ENCODE assay signal across 10 mouse cellular contexts in genomic region chr10:58627569-58627968, GRCm38 (mm10). TPM values are rescaled to one million over a fixed set of nuclear protein-coding genes. Genes with fewer than 3 reads are reported as not detected.
DNase-seq lines count a peak whose midpoint lies in the region; ATAC-seq and TF ChIP-seq lines count a peak whose summit lies in the region.
"Had no signal": no experiment of that assay in that cellular context is flagged by ENCODE, and none has a peak within 500 bp of the region (broad histone marks: within the 10 kb centered on the region; RNA-seq: fewer than 3 reads in every experiment).

No protein-coding gene starts in this region.

- intact Hi-C loops in left cerebral cortex, postnatal 25 days (cut with DNase I), result loop anchor here (5.0 kb wide), 1 partner anchor 65 kb away; no protein-coding TSS in a partner anchor

- H3K4me2 ChIP-seq in liver, postnatal 0 days (ENCODE audit: low read depth, low read length), result no peak overlapping the region
- no peak overlapping the region for H3K4me2 ChIP-seq in hindbrain, embryonic 11.5 days (replicated peaks; ENCODE audit: low read depth, low read length)
- no peak overlapping the region for H3K4me2 ChIP-seq in neural tube, embryonic 14.5 days (ENCODE audit: low read depth, low read length)
- H3K4me2 ChIP-seq: embryonic facial prominence, embryonic 15.5 days had no signal

- no peaks in the 10 kb centered on the region for H3K9me3 ChIP-seq in liver, postnatal 0 days (ENCODE audit: low read length)
- H3K9me3 ChIP-seq in hindbrain, embryonic 11.5 days (ENCODE audit: control insufficient read depth, low read length), result no peaks in the 10 kb centered on the region
- H3K9me3 ChIP-seq in neural tube, embryonic 14.5 days (ENCODE audit: control insufficient read depth, low read length), result no peaks in the 10 kb centered on the region
- H3K9me3 ChIP-seq: embryonic facial prominence, embryonic 15.5 days had no signal

- peak; percentile 71 for TF ChIP-seq CTCF in liver, postnatal 0 days (IDR thresholded peaks at IDR 0.05; ENCODE audit: low read depth)

- no peak overlapping the region for H3K4me3 ChIP-seq in liver, postnatal 0 days (ENCODE audit: low read depth, low read length)
- H3K4me3 ChIP-seq in hindbrain, embryonic 11.5 days (ENCODE audit: low read depth, low read length), result no peak overlapping the region
- H3K4me3 ChIP-seq in neural tube, embryonic 14.5 days (ENCODE audit: low read depth, low read length), result no peak overlapping the region
- H3K4me3 ChIP-seq: embryonic facial prominence, embryonic 15.5 days had no signal

- DNase-seq in liver, postnatal 0 days, result no peak
- DNase-seq in liver, result no peak
- peak; percentile 64 for DNase-seq in hindbrain, embryonic 11.5 days (ENCODE audit: low spot score)
- DNase-seq in left cerebral cortex, postnatal 25 days (ENCODE audit: low spot score in 2 of 2), result peak; percentile 61 to 62
- DNase-seq in spleen, postnatal 36 days (ENCODE audit: low spot score in 2 of 2), result no peak
- no peak for DNase-seq in cerebellum, adult 11-12 months

- no peaks in the 10 kb centered on the region for H3K27me3 ChIP-seq in liver, postnatal 0 days (ENCODE audit: insufficient read depth, low read length)
- H3K27me3 ChIP-seq in hindbrain, embryonic 11.5 days (ENCODE audit: control insufficient read depth, insufficient read depth, low read length), result no peaks in the 10 kb centered on the region
- H3K27me3 ChIP-seq in neural tube, embryonic 14.5 days (ENCODE audit: control insufficient read depth, insufficient read depth, low read length), result no peaks in the 10 kb centered on the region
- H3K27me3 ChIP-seq: embryonic facial prominence, embryonic 15.5 days had no signal

- no peaks in the 10 kb centered on the region for H3K36me3 ChIP-seq in liver, postnatal 0 days (replicated peaks; ENCODE audit: insufficient read depth, low read length)
- H3K36me3 ChIP-seq in hindbrain, embryonic 11.5 days (ENCODE audit: control insufficient read depth, insufficient read depth, low read length), result no peaks in the 10 kb centered on the region
- H3K36me3 ChIP-seq in neural tube, embryonic 14.5 days (ENCODE audit: control insufficient read depth, insufficient read depth, low read length), result no peaks in the 10 kb centered on the region
- H3K36me3 ChIP-seq: embryonic facial prominence, embryonic 15.5 days had no signal

- no peak for ATAC-seq in liver, postnatal 0 days
- peak; percentile 55 for ATAC-seq in common myeloid progenitor, adult 5-6 weeks (replicated peaks; ENCODE audit: low read depth, poor library complexity, severe bottlenecking)
- 0 out of 2 replicates have a peak, but pooled peaks have one; percentile 41 for ATAC-seq in hindbrain, embryonic 11.5 days (ENCODE audit: low FRiP score)
- ATAC-seq in neural tube, embryonic 14.5 days (ENCODE audit: low read depth), result peak; percentile 64; the same call in 1 of the 2 replicates

- H3K9ac ChIP-seq in liver, postnatal 0 days (replicated peaks), result no peak overlapping the region
- H3K9ac ChIP-seq in hindbrain, embryonic 11.5 days (ENCODE audit: low read depth, low read length), result no peak overlapping the region
- no peak overlapping the region for H3K9ac ChIP-seq in neural tube, embryonic 14.5 days (replicated peaks; ENCODE audit: low read depth, low read length)
- H3K9ac ChIP-seq: embryonic facial prominence, embryonic 15.5 days had no signal

- H3K27ac ChIP-seq in liver, postnatal 0 days (ENCODE audit: low read depth), result no peak overlapping the region
- H3K27ac ChIP-seq in hindbrain, embryonic 11.5 days (ENCODE audit: low read depth, low read length), result no peak overlapping the region
- H3K27ac ChIP-seq in neural tube, embryonic 14.5 days (ENCODE audit: low read depth, low read length), result no peak overlapping the region
- H3K27ac ChIP-seq: embryonic facial prominence, embryonic 15.5 days had no signal

- no peak for TF ChIP-seq EP300 in liver, postnatal 0 days (IDR thresholded peaks at IDR 0.05; ENCODE audit: low read depth)

- no peaks in the 10 kb centered on the region for H3K4me1 ChIP-seq in liver, postnatal 0 days (ENCODE audit: insufficient read depth)
- no peaks in the 10 kb centered on the region for H3K4me1 ChIP-seq in hindbrain, embryonic 11.5 days (replicated peaks; ENCODE audit: control insufficient read depth, insufficient read depth, low read length)
- H3K4me1 ChIP-seq in neural tube, embryonic 14.5 days (ENCODE audit: control insufficient read depth, insufficient read depth, low read length), result no peaks in the 10 kb centered on the region
- H3K4me1 ChIP-seq: embryonic facial prominence, embryonic 15.5 days had no signal

RNA-seq across cellular contexts. Expression of gene Edar, which starts 47.9 kb away (rescaled TPM):
- polyA plus RNA-seq in liver, postnatal 0 days (2015; fragmentation: Nextera tagmentation; extraction: Ambion mirVana), result 0.04 TPM in 1 of 2 replicates, not detected in the other
- 0.09 TPM in 1 of 2 replicates, not detected in the other for total RNA-seq in common myeloid progenitor, adult 5-6 weeks (2017)
- polyA plus RNA-seq in hindbrain, embryonic 11.5 days (2014; fragmentation: Nextera tagmentation; extraction: Ambion mirVana), result 0.11 and 0.19 TPM in 2 replicates
- under 1 TPM; 0.32 to 0.60 TPM for total RNA-seq in left cerebral cortex, postnatal 25 days (2021)
- 0.07 and 0.26 TPM in 2 replicates for polyA plus RNA-seq in neural tube, embryonic 14.5 days (2014; fragmentation: Nextera tagmentation; extraction: Ambion mirVana)
- polyA plus RNA-seq: liver, embryonic 16.5 days had no signal

Comparison
In these comparisons a context has a peak if more than half of its experiments do, and no peak if none do; other contexts are left out.
1. DNase-seq: peak in hindbrain, embryonic 11.5 days (single experiment) and left cerebral cortex, postnatal 25 days (2 of 2); none in liver, postnatal 0 days (single experiment), liver (single experiment), spleen, postnatal 36 days (0 of 2) and cerebellum, adult 11-12 months (single experiment).